Mouse (Mus musculus) stomach, embryonic 14.5 days (tissue): ENCODE measurements around the gene Msrb3. TPM values are rescaled to one million over a fixed set of nuclear protein-coding genes. Genes with fewer than 3 reads are reported as not detected.
A peak's percentile ranks its signal among the peaks of the same experiment; 100 is the strongest.

ENCODE experiments used
- ATAC-seq: fragments of 200-750 bp; cut with Nextera tagmentation; 2 replicates; pipeline ENCODE4 v1.8.0; 2017; ENCODE audit warnings: low read depth, moderate TSS enrichment; ENCODE audit not compliant: insufficient number of reproducible peaks, insufficient read depth, low FRiP score
- H3K27ac ChIP-seq: fragments of 300-500 bp; sonication (generic); 2 replicates; pipeline ENCODE4 v1.5.1; 2014; ENCODE audit warnings: mild to moderate bottlenecking, low read length, moderate library complexity, mixed read lengths
- H3K27me3 ChIP-seq: fragments of 300-500 bp; sonication (generic); 2 replicates; pipeline ENCODE4 v1.6.1; 2014; ENCODE audit warnings: low read length, control low read depth, mixed read lengths; ENCODE audit not compliant: control insufficient read depth, insufficient read depth
- H3K36me3 ChIP-seq: fragments of 300-500 bp; sonication (generic); 2 replicates; pipeline ENCODE4 v1.6.1; 2014; ENCODE audit warnings: mild to moderate bottlenecking, control low read depth, low read length, moderate library complexity, mixed read lengths; ENCODE audit not compliant: control insufficient read depth, insufficient read depth
- H3K4me1 ChIP-seq: fragments of 300-500 bp; sonication (generic); 2 replicates; pipeline ENCODE4 v1.6.1; 2014; ENCODE audit warnings: low read length, control low read depth, mixed read lengths; ENCODE audit not compliant: control insufficient read depth, insufficient read depth
- H3K4me2 ChIP-seq: fragments of 300-500 bp; sonication (generic); replicated peaks from 2 replicates; pipeline ENCODE4 v1.6.1; 2014; ENCODE audit warnings: low read depth, low read length, control low read depth
- H3K4me3 ChIP-seq: fragments of 300-500 bp; sonication (generic); 2 replicates; pipeline ENCODE4 v1.5.1; 2014; ENCODE audit warnings: low read depth, low read length, control low read depth
- H3K9ac ChIP-seq: fragments of 300-500 bp; sonication (generic); replicated peaks from 2 replicates; pipeline ENCODE4 v1.6.1; 2014; ENCODE audit warnings: low read depth, mild to moderate bottlenecking, control low read depth, low read length, moderate library complexity, mixed read lengths
- H3K9me3 ChIP-seq: fragments of 300-500 bp; sonication (generic); 2 replicates; pipeline ENCODE4 v1.6.1; 2016; ENCODE audit warnings: low read depth, low read length, control low read depth; ENCODE audit not compliant: control insufficient read depth
- WGBS: fragments of 180-500 bp; shearing (Covaris S2); extraction: QIAGEN DNeasy Blood & Tissue Kit; methylation state at CpG from one replicate; pipeline ENCODE4 v1.1.7; 2014; 5-methylcytosine and 5-hydroxymethylcytosine counted together
- polyA plus RNA-seq: library from polyadenylated mRNA; unstranded; fragments of >200 nt; fragmentation: Nextera tagmentation; extraction: Ambion mirVana; gene quantifications from 2 replicates; pipeline ENCODE4 v1.2.1, GENCODE M21; 2014

The Msrb3 gene
- 30.9 and 33.3 TPM in 2 replicates for polyA plus RNA-seq

DNA sequence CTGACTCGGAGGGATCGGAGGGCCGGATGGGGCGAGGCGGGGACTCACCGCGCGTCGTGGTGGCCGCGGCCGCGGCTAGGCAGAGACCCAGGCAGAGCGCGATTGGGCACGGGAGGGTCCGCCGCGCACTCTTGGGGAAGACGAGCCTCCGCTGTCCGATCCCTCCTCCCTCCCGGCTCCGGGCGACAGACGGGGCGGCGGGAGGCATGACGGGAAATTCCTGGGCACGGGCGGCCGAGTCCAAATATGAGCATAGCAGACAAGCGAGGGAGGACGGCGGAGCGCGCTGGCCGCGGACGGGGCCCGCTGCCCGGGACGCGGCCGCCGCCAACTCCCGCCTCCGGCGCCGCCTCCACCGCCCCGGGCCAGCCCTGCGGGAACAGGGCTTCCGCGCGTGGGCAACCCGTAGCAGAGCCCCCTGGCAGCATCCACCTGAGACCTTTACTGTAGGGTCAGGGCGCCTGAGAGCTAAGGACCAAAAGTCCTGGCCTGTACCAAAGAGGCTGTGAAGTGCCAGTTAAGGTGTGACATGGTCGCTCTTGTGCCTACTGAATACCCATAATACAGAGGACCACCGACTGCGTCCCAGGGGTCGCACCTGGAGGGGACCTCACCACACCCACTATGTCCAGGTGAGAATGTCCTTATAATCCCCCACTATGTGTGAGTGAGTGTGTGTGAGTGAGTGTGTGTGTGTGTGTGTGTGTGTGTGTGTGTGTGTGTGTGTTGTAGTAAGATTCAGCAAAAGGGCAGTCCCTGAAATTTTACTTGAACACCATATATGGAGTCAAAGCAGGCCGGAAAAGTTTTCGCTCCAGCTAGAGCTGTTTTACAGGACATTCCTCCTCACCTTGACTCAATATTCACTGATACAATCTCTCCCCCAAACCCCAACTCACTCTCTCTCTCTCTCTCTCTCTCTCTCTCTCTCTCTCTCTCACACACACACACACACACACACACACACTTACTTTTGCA, at the start of gene Msrb3:
Gene Msrb3, minus strand, starts transcription at position 317 of the 978 bp plus-strand sequence.
- no peaks in the 10 kb centered on the region for H3K27me3 ChIP-seq
- peak within 1 kb of the TSS; percentile 92 for H3K4me2 ChIP-seq
- 2% methylated on average over 57 of the region's 64 CpGs for whole genome bisulfite sequencing
- no peaks in the 10 kb centered on the region for H3K36me3 ChIP-seq
- peak within 1 kb of the TSS; percentile 84 for H3K27ac ChIP-seq
- H3K9me3 ChIP-seq, result no peaks in the 10 kb centered on the region
- peak within 1 kb of the TSS; percentile 72 for H3K9ac ChIP-seq
- ATAC-seq, result peak; percentile 69
- peak within 1 kb of the TSS; percentile 71 for H3K4me3 ChIP-seq
- H3K4me1 ChIP-seq, result peaks cover 17% of the 10 kb centered on the region

DNA sequence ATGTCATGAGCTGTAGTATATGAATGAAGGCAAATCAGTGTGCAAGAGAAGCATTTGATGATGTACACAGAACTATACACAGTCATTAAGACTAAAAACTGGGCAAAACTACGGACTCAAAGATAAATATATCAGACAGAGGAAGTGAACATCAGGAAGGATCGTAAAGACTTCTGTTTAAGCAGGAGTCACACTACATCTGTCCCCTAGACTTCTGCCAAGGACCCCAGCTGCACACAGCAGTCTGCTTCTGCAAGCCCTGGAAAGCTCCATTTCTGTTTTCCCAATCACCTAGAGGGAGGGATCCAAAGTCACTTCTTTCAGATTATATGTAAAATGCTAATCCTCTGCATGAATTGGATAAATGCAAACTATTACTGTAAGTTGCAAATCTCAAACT, 49.6 kb upstream of the Msrb3 start:
- Histone ChIP-seq H3K4me2 (no peak overlapping the region), H3K27ac (no peak overlapping the region), H3K4me3 (no peak overlapping the region), H3K36me3 (peaks cover 3% of the 10 kb centered on the region; the same call in 1 of the 2 replicates), H3K27me3 (no peaks in the 10 kb centered on the region), H3K9me3 (no peaks in the 10 kb centered on the region), H3K9ac (no peak overlapping the region), H3K4me1 (no peaks in the 10 kb centered on the region)
- no peak for ATAC-seq
- WGBS, result 55% methylated on average over 2 of the region's 2 CpGs

DNA sequence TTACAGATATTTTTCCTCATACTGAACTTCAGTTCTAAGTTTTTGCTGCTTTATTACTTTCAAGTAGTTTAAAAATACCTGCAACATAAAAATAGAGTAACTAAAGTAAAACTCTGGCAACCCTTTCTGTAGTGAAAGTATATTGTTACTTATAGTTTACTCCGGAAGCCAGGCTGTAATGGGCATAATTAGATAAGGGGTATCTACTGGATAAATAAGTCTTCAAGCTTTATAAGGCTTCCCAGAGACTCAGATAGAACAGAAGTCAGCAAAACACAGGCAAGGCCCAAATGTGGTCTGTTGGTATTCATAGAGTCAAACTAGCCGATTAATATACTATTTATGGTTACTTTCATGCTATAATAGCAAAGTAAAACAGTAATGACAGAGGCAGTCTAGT, 48.9 kb upstream of the Msrb3 start:
- WGBS, result 83% methylated on average over 2 of the region's 2 CpGs
- Histone ChIP-seq H3K4me2 (no peak overlapping the region), H3K4me1 (no peaks in the 10 kb centered on the region), H3K4me3 (no peak overlapping the region), H3K27ac (no peak overlapping the region), H3K9ac (no peak overlapping the region), H3K9me3 (no peaks in the 10 kb centered on the region), H3K27me3 (no peaks in the 10 kb centered on the region), H3K36me3 (peaks cover 3% of the 10 kb centered on the region; the same call in 1 of the 2 replicates)
- ATAC-seq, result no peak

DNA sequence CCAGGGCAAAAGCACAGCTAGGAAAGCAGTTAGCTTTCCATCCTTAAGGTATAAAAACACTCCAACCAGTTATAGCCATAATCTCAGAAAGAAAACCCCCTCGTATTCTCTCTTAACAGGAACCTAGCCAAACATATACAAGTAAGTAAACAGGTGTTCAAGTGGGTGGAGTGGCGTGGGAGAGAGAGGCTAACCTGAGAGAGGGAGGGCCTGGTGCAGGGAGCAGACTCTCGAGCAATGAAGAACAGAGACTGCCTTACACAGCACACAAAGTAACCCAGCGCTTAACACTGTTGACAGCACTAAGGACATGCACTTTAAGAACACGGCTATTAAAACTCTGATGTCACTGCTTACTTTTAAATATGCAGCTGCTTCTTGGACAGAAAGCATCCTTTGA, 47.9 kb upstream of the Msrb3 start:
- H3K4me2 ChIP-seq, result no peak overlapping the region
- H3K36me3 ChIP-seq, result peaks cover 3% of the 10 kb centered on the region; the same call in 1 of the 2 replicates
- H3K27me3 ChIP-seq, result no peaks in the 10 kb centered on the region
- no peak overlapping the region for H3K27ac ChIP-seq
- H3K9ac ChIP-seq, result no peak overlapping the region
- H3K9me3 ChIP-seq, result no peaks in the 10 kb centered on the region
- H3K4me3 ChIP-seq, result no peak overlapping the region
- WGBS, result 79% methylated on average over 5 of the region's 5 CpGs
- no peak for ATAC-seq
- no peaks in the 10 kb centered on the region for H3K4me1 ChIP-seq

DNA sequence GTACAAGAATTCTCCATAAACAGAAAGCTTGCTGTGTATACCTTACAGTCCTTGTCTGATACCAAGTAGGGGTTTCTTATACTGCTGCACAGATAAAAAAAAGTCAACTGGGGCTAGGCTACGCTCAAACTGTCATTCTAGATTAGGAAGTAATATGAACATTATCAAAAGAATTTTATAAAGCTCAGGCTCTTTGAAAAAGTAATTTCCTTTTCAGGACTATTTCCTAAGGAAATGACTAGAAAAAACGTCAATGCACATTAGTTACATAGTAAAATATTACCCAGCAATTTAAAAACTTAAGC, 40.0 kb upstream of the Msrb3 start:
- Histone ChIP-seq H3K4me3 (no peak overlapping the region), H3K9me3 (no peaks in the 10 kb centered on the region), H3K4me2 (no peak overlapping the region), H3K36me3 (no peaks in the 10 kb centered on the region), H3K4me1 (no peaks in the 10 kb centered on the region), H3K27ac (no peak overlapping the region), H3K27me3 (no peaks in the 10 kb centered on the region), H3K9ac (no peak overlapping the region)
- ATAC-seq, result no peak
- WGBS, result 76% methylated on average over 2 of the region's 2 CpGs

DNA sequence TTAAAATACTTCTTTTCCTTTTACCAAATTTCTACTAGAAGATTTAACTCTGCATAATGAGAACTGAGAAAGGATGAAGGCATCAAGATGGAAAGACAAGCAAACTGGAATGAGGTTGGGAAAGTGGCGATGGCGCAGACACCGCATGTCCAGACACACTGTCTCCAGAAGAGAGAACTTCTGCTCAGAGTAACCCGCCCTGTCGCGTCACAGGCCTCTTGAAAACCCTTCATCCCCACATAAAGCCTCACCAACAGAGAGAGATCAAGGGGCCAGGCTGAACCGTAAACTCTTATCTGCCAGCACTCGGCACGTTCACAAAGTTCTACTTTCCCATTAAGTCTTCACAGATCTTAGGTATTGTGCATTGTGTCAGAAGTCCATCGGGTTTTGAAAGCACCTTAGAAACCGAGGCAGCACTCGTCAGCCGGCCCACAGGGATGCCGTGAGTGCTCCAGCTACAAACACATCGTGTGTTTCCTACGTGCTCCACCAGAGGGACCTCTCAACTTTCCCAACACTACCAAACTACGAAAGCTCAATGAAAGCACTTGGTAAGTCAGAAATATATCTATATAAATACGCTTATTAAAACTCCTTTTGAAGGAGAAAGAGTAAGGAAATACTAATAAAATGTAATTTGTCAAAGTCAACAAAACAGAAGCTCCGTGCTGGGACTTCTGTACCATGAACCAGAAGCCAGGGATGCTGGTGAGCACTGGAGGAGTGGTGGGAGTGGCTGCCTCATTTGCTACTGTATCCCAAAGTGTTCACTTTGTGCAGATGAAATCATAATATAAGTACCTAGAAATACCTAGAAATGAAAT, 39.4 kb upstream of the Msrb3 start:
- H3K27ac ChIP-seq, result no peak overlapping the region
- H3K4me3 ChIP-seq, result no peak overlapping the region
- H3K9ac ChIP-seq, result no peak overlapping the region
- 58% methylated on average over 19 of the region's 19 CpGs for WGBS
- ATAC-seq, result no peak
- no peaks in the 10 kb centered on the region for H3K36me3 ChIP-seq
- no peaks in the 10 kb centered on the region for H3K4me1 ChIP-seq
- H3K9me3 ChIP-seq, result no peaks in the 10 kb centered on the region
- H3K4me2 ChIP-seq, result no peak overlapping the region
- H3K27me3 ChIP-seq, result no peaks in the 10 kb centered on the region

DNA sequence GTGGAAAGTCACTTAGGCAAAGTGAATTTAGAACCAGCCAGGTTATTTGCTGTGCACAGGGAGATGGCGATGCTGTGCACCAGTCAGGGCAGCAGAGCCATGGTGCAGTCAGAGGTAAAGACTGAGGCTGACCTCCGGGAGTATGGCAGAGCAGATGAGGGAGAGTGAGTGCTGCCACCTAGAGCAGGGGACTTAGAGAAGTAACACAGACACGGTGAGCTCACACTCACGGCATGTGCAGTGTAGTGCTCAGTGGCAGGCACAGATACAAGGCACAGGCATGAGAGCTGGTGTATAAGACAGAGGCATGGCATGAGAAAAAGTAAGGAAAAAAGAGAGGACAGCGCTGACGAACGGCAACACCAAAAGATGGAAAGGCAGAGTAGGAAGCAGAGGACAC, 30.6 kb upstream of the Msrb3 start:
- Histone ChIP-seq H3K27me3 (no peaks in the 10 kb centered on the region), H3K4me1 (no peaks in the 10 kb centered on the region), H3K36me3 (peaks cover 4% of the 10 kb centered on the region; the same call in 1 of the 2 replicates), H3K4me2 (no peak overlapping the region), H3K4me3 (no peak overlapping the region), H3K27ac (no peak overlapping the region), H3K9ac (no peak overlapping the region), H3K9me3 (no peaks in the 10 kb centered on the region)
- no peak for ATAC-seq
- WGBS, result 77% methylated on average over 7 of the region's 7 CpGs

DNA sequence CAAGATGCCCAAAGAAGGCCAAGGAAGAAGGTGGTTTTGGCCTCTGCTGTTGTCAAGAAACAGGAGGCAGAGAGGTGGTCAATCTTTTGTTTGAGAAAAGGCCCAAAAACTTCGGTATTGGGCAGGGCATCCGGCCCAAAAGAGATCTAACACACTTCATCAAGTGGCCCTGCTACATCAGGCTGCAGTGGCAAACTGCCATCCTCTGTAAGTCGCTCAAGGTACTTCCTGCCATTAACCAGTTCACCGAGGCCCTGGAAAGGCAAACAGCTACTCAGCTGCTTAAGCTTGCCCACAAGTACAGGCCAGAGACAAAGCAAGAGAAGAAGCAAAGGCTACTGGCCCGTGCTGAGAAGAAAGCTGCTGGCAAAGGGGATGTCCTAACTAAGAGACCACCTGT, 29.3 kb upstream of the Msrb3 start:
- no peaks in the 10 kb centered on the region for H3K27me3 ChIP-seq
- no peaks in the 10 kb centered on the region for H3K4me1 ChIP-seq
- no peak overlapping the region for H3K4me3 ChIP-seq
- H3K36me3 ChIP-seq, result peaks cover 4% of the 10 kb centered on the region; the same call in 1 of the 2 replicates
- 75% methylated on average over 5 of the region's 5 CpGs for WGBS
- no peak for ATAC-seq
- no peaks in the 10 kb centered on the region for H3K9me3 ChIP-seq
- H3K4me2 ChIP-seq, result no peak overlapping the region
- H3K9ac ChIP-seq, result no peak overlapping the region
- H3K27ac ChIP-seq, result no peak overlapping the region
